Mouse (Mus musculus) gastrocnemius, adult 2 months (tissue): ENCODE results near the gene Haghl. TPM values are rescaled to one million over a fixed set of nuclear protein-coding genes. Genes with fewer than 3 reads are reported as not detected.
"Not testable (repeated sequence)": the region's sequence is repeated elsewhere in the genome, so short reads cannot be mapped to it uniquely, and the experiment has no call there.

Experiments used
- DNase-seq: peaks from one replicate; pipeline ENCODE4 v3.0.0; 2022
- H3K27ac ChIP-seq: fragments of 200-600 bp; 2 replicates; pipeline ENCODE4 v1.8.1; 2022; ENCODE audit warnings: mild to moderate bottlenecking
- H3K4me3 ChIP-seq: fragments of 200-600 bp; 2 replicates; pipeline ENCODE4 v1.8.1; 2022; ENCODE audit warnings: mild to moderate bottlenecking, moderate library complexity
- CTCF ChIP-seq: fragments of 200-600 bp; IDR thresholded peaks from 2 replicates; pipeline ENCODE4 v1.8.1; 2022; ENCODE audit warnings: antibody characterized with exemption, mild to moderate bottlenecking, moderate library complexity
- intact Hi-C: fragments of 180-260 bp; cut with DNase I; formaldehyde crosslinking; loops from one replicate; pipeline ENCODE4 v1.15.1; 2025
- total RNA-seq, 2 experiments: library from RNA; stranded (reverse); gene quantifications; 2 replicates each; pipeline ENCODE4 v1.2.3; 2021

Gene Haghl
- total RNA-seq, 2 experiments from 2014 or later: 9.0 to 9.1 TPM

DNA sequence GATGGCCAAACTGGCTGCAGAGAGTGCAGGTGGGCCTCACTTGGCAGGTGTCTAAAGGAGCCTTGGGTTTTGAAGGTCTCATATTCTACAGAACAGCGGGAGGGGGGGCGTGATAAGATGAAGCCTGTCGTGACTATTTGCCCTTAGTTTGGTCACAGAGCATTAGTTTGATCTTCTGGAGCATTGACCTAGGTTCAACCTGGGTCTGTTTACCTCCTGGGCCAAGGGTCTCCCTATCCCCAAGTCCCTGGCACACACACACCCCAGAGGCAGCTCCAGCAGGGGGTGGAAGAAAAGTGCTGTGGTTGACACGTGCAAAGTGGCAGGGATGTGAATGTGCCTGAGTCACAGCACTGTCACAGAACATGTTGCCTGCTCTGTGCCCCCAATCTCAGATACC, 25.4 kb upstream of the Haghl start:
- DNase-seq: no peak
- no peak overlapping the region for H3K27ac ChIP-seq
- no peak for TF ChIP-seq CTCF
- H3K4me3 ChIP-seq: no peak overlapping the region
- intact Hi-C loops: no loop called here

DNA sequence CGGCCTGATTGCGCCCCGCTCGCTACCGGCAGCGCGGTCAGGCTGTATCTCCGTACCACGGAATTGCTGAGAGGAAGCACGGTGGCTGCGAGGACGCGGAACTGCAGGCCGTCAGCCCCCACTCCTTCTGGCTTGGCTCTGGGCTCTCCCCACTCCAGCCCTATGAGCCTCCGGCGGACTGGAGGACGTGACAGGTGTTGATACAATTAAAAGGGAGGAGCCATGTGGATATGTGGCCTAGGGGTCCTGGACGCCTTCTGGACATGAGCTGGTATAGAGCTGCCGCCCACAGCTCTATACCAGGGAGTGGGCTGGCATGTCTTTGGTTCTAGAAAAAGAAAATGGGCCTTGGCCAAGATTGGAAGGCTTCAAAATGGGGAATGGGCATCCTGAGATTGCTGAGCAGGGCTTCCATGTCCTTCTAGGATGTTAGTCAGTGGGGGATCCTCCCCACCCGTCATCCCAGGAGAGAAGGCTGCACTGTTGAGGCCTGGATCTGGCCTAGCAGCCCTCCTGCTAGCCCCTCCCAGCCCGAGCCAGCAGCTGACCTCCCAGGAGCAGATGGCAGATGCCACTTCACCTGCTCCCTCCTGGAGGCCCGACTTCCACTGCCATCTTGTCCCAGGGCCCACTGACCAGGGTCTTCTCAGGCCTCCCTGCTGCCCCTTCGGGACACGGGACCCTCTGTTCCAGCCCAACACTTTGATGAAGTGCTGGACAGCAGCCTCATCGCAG, 24.3 kb upstream of the Haghl start:
- Histone ChIP-seq H3K4me3 (peak overlapping the region; percentile 82), H3K27ac (peak overlapping the region; percentile 24; the same call in 1 of the 2 replicates)
- DNase-seq: no peak
- TF ChIP-seq CTCF: no peak
- intact Hi-C loops: no loop called here

- H3K27ac ChIP-seq: peak within 1 kb of the TSS; percentile 24; the same call in 1 of the 2 replicates
- intact Hi-C loops: no loop called here
- TF ChIP-seq CTCF: peak; percentile 51
- peak within 1 kb of the TSS; percentile 82 for H3K4me3 ChIP-seq
- peak; percentile 83 for DNase-seq
Observed at GRCm38 (mm10) chr17:25808789-25809605, 23.5 kb upstream of the Haghl start, which contains the start of gene Fbxl16. Gene Fbxl16 (plus strand): TSS chr17:25809085.

GRCm38 (mm10) chr17:25808028-25808427, 22.6 kb upstream of the Haghl start:
- no peak for DNase-seq
- Histone ChIP-seq H3K4me3 (peak overlapping the region; percentile 82; the same call in 1 of the 2 replicates), H3K27ac (no peak overlapping the region)
- intact Hi-C loops: no loop called here
- no peak for TF ChIP-seq CTCF

- H3K4me3 ChIP-seq, intact Hi-C loops, DNase-seq, H3K27ac ChIP-seq: not testable (repeated sequence)
Observed at GRCm38 (mm10) chr17:25807452-25807851, 22.0 kb upstream of the Haghl start.

DNA sequence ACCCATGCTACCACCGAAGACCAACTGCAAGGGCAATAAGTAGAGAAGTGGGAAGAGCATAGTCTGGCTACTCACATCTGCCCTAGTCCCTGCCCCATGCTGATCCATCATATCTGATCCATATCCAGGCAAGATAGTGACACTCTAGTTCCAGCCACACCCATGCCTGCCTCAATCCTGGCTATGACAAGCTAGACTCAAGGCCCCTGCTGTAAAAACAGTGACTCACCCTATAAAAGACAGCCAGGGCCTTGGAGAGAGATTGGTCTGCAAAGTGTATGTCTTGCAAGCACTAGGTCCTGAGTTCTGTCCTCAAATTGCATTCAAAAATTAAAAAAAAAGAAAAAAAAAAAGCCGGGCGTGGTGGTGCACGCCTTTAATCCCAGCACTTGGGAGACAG, 21.0 kb upstream of the Haghl start:
- no peak for DNase-seq
- intact Hi-C loops: no loop called here
- no peak for TF ChIP-seq CTCF
- no peak overlapping the region for H3K4me3 ChIP-seq
- H3K27ac ChIP-seq: no peak overlapping the region

DNA sequence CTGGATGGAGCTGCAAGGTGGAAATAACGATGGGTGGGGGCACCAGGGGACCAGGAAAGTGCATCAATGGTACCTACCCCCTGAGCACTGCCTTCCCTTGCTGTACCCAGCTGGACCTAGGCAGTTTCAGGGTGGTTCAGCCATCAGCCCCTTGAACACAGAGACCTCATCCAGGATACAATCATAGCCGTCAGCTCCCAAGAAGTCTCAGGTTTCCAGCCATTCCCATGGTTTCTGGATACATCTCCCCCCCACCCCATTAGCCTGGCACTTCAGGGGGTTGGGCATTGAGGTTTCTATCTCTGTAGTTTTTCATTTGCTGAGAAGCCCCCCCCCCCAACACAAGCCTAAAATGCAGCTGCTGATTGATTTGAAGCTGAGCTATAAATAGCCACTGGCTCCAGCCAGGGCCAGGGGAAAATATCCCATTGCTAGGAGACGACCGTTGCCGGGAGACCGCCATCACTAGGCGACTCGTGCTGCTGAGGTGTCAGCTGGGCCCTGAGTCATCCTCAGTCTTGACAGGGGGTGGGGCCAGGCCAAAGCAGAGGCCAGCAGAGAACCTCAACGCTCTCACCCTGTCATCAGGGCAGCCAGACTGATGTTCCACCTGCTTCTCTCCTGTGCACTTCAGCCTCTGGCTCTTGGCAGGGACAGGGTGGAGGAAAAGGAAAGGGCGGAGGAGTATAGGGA, 17.5 kb upstream of the Haghl start:
- DNase-seq: peak; percentile 65
- intact Hi-C loops: no loop called here
- Histone ChIP-seq H3K27ac (no peak overlapping the region), H3K4me3 (no peak overlapping the region)
- TF ChIP-seq CTCF: no peak

GRCm38 (mm10) chr17:25801029-25801428, 15.6 kb upstream of the Haghl start:
- DNase-seq: peak; percentile 68
- Histone ChIP-seq H3K27ac (no peak overlapping the region), H3K4me3 (no peak overlapping the region)
- TF ChIP-seq CTCF: peak; percentile 97
- intact Hi-C loops: loop anchor here (1.0 to 2.0 kb wide), 2 partner anchors 28 to 68 kb away; partner anchors contain the start of gene Narfl

- no peak for TF ChIP-seq CTCF
- intact Hi-C loops: loop anchor here (10.0 kb wide), 1 partner anchor 222 kb away; the partner anchor contains the start of genes Lmf1 and Sox8
- DNase-seq: peak; percentile 93
- Histone ChIP-seq H3K4me3 (peak within 1 kb of the TSS; percentile 83), H3K27ac (peak within 1 kb of the TSS; percentile 87)
Observed at GRCm38 (mm10) chr17:25796951-25797369, 11.5 kb upstream of the Haghl start, which contains the start of gene Metrn. Gene Metrn (minus strand): TSS chr17:25797136.

GRCm38 (mm10) chr17:25796211-25796771, 10.8 kb upstream of the Haghl start:
- peak; percentile 85 for DNase-seq
- Histone ChIP-seq H3K27ac (peak overlapping the region; percentile 87), H3K4me3 (peak overlapping the region; percentile 83)
- TF ChIP-seq CTCF: peak; percentile 3; the same call in 1 of the 2 replicates
- intact Hi-C loops: loop anchor here (10.0 kb wide), 1 partner anchor 221 kb away; the partner anchor contains the start of genes Lmf1 and Sox8

DNA sequence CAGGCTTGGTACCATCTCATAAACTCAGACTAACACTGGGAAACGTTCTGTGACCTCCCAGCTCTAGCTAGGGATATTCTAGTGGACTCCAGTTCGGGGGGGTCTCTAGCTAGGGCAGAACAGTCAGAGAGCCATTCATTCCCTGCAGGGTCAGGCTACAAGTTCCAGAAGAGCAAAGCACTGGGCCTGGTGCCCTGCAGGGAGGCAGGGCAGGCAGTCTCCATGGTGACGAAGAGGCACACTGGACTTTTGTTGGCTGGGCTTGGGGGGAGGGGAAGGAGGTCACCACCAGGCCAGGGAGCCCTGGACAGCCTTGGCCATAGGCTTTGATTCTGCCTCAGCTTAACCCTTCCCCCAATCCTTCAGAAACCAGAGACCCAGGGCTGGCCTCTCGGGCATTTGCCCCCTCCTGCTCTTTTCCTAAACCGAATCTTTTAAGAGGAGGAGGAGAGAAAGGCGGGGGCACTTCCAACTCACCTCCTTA, 10.2 kb upstream of the Haghl start, which contains the start of gene AC134908.4:
TSS of gene AC134908.4 (minus strand) at position 51 of the 484 bp plus-strand sequence.
- no peak for DNase-seq
- Histone ChIP-seq H3K27ac (peak within 1 kb of the TSS; percentile 87), H3K4me3 (peak within 1 kb of the TSS; percentile 83)
- no peak for TF ChIP-seq CTCF
- intact Hi-C loops: loop anchor here (10.0 kb wide), 1 partner anchor 221 kb away; the partner anchor contains the start of genes Lmf1 and Sox8
